Mouse (Mus musculus) lung, postnatal 0 days (tissue): ENCODE results near the gene Tagap.

Experiments
- CTCF ChIP-seq: IDR thresholded peaks from 2 replicates; pipeline ENCODE4 v1.5.1; 2016; ENCODE audit warnings: antibody characterized with exemption, mild to moderate bottlenecking
- EP300 ChIP-seq: IDR thresholded peaks from 2 replicates; pipeline ENCODE4 v1.6.1; 2016; ENCODE audit warnings: antibody characterized with exemption, mild to moderate bottlenecking, control low read depth

DNA sequence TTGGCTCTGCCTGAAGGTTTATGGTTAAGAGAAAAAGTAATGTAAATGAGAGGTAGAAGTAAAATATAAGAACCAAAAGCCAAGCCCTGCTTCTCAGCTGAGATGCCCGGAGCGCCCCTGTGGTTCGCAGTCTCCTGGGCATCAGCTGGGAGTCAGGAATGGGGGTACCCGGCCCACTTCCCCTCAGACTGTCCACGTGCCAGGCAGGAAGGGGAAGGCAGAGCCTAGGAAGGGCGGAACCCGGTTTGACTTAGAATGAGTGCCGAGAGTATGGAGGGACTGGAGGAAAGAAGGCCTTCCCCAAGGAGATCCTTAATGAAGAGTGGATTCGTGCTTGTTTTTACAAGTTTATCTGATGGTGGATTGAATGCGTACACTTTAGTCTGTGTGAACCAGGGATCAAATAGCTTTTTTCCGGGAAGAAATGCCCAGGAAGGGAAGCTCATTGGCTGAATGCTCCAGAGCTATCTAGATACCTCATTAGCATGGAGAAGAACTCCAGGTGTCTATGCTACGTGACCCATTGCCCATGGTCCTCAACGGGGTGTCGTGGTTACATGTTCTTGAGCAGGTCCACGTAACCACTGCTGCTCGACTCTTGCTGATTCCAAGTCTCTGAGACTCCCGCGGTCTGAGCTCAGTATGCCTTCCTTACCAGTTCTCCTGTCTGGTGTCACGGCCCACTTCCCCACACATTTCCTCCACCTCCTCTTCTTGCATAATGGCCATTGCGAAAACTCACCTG is 38.6 kb upstream of the Tagap start:
- no peak for TF ChIP-seq CTCF
- TF ChIP-seq EP300: no peak
